Mouse (Mus musculus) layer of hippocampus, adult 2 months (tissue): ENCODE data around the gene Fam117a. TPM values are rescaled to one million over a fixed set of nuclear protein-coding genes. Genes with fewer than 3 reads are reported as not detected.

Experiments
- DNase-seq, 2 experiments: peaks; one replicate each; pipeline ENCODE4 v3.0.0; 2022; ENCODE audit warnings: low spot score in 2 of 2
- H3K27ac ChIP-seq: fragments of 200-600 bp; 2 replicates; pipeline ENCODE4 v1.8.1; 2022
- H3K4me3 ChIP-seq: fragments of 200-600 bp; 2 replicates; pipeline ENCODE4 v1.8.1; 2022; ENCODE audit warnings: mild to moderate bottlenecking
- CTCF ChIP-seq: fragments of 200-600 bp; conservative IDR thresholded peaks from 2 replicates; pipeline ENCODE4 v1.8.1; 2022; ENCODE audit warnings: antibody characterized with exemption, mild to moderate bottlenecking, moderate library complexity
- long read RNA-seq, 2 experiments: library from polyadenylated mRNA; stranded (forward); transcript quantifications; one replicate each; pipeline ENCODE4 v2.0.0; 2021; ENCODE audit warnings: borderline mapping rate in 2 of 2
- total RNA-seq, 2 experiments: library from RNA; stranded (reverse); gene quantifications; 2 replicates each; pipeline ENCODE4 v1.2.3; 2021

Fam117a gene
- 1 to 10 TPM; 4.1 to 6.0 TPM for total RNA-seq
- long read RNA-seq, experiment 1, partial matches to known transcripts, result 0 of 3 reads
- long read RNA-seq, experiment 1, other reads (novel, unspliced or antisense), result 0 of 3 reads
- long read RNA-seq, experiment 2, partial matches to known transcripts, result 0 of 2 reads
- long read RNA-seq, experiment 2, other reads (novel, unspliced or antisense), result 1 of 2 reads

- Histone ChIP-seq H3K4me3 (peak within 1 kb of the TSS; percentile 83), H3K27ac (peak within 1 kb of the TSS; percentile 74)
- peak; percentile 37; the same call in 1 of the 2 replicates for TF ChIP-seq CTCF
- DNase-seq, result peak; percentile 69 to 80
Measured at GRCm38 (mm10) chr11:95336568-95337128, at the start of gene Fam117a. Gene Fam117a (plus strand): TSS chr11:95337018.

GRCm38 (mm10) chr11:95291998-95292397 is 44.8 kb upstream of the Fam117a start:
- H3K4me3 ChIP-seq, result no peak overlapping the region
- DNase-seq, result no peak
- no peak overlapping the region for H3K27ac ChIP-seq
- no peak for TF ChIP-seq CTCF

- Histone ChIP-seq H3K27ac (no peak overlapping the region), H3K4me3 (no peak overlapping the region)
- DNase-seq, result no peak
- no peak for TF ChIP-seq CTCF
Measured at GRCm38 (mm10) chr11:95293017-95293624, 43.7 kb upstream of the Fam117a start.

- DNase-seq, result no peak
- TF ChIP-seq CTCF, result no peak
- Histone ChIP-seq H3K27ac (no peak overlapping the region), H3K4me3 (no peak overlapping the region)
Measured at GRCm38 (mm10) chr11:95295736-95296135, 41.1 kb upstream of the Fam117a start.

GRCm38 (mm10) chr11:95298146-95298545 is 38.7 kb upstream of the Fam117a start:
- peak; percentile 87 for TF ChIP-seq CTCF
- no peak overlapping the region for H3K27ac ChIP-seq
- no peak for DNase-seq
- no peak overlapping the region for H3K4me3 ChIP-seq

GRCm38 (mm10) chr11:95299886-95300285 is 36.9 kb upstream of the Fam117a start:
- Histone ChIP-seq H3K27ac (no peak overlapping the region), H3K4me3 (no peak overlapping the region)
- no peak for DNase-seq
- TF ChIP-seq CTCF, result no peak

- Histone ChIP-seq H3K27ac (no peak overlapping the region), H3K4me3 (no peak overlapping the region)
- no peak for TF ChIP-seq CTCF
- no peak for DNase-seq
Measured at GRCm38 (mm10) chr11:95301772-95302171, 35.0 kb upstream of the Fam117a start.

GRCm38 (mm10) chr11:95305600-95305999 is 31.2 kb upstream of the Fam117a start:
- TF ChIP-seq CTCF, result peak; percentile 62
- no peak for DNase-seq
- no peak overlapping the region for H3K27ac ChIP-seq
- no peak overlapping the region for H3K4me3 ChIP-seq

GRCm38 (mm10) chr11:95307526-95307925 is 29.3 kb upstream of the Fam117a start:
- Histone ChIP-seq H3K27ac (no peak overlapping the region), H3K4me3 (no peak overlapping the region)
- no peak for TF ChIP-seq CTCF
- no peak for DNase-seq

- H3K27ac ChIP-seq, result peak overlapping the region; percentile 99
- DNase-seq, result peak; percentile 96 to 98
- H3K4me3 ChIP-seq, result peak overlapping the region; percentile 100
- TF ChIP-seq CTCF, result no peak; the same call in none of the 2 replicates
Measured at GRCm38 (mm10) chr11:95309510-95310006, 27.3 kb upstream of the Fam117a start.

- Histone ChIP-seq H3K27ac (peak within 1 kb of the TSS; percentile 99), H3K4me3 (peak within 1 kb of the TSS; percentile 100)
- TF ChIP-seq CTCF, result no peak; the same call in 1 of the 2 replicates
- DNase-seq, result peak; percentile 96 to 99
Measured at GRCm38 (mm10) chr11:95310007-95310647, 26.7 kb upstream of the Fam117a start, which contains the start of gene Kat7. Gene Kat7 (minus strand): TSS chr11:95310246.

GRCm38 (mm10) chr11:95310648-95311424 is 26.0 kb upstream of the Fam117a start:
- no peak for TF ChIP-seq CTCF
- H3K27ac ChIP-seq, result peak overlapping the region; percentile 99
- peak overlapping the region; percentile 100 for H3K4me3 ChIP-seq
- DNase-seq, result peak; percentile 27 to 31
